Mouse (Mus musculus) erythroid progenitor cell, adult 5-6 weeks (primary cell): ENCODE measurements around the gene Rxfp4. TPM values are rescaled to one million over a fixed set of nuclear protein-coding genes. Genes with fewer than 3 reads are reported as not detected.
"Not testable (repeated sequence)": the region's sequence is repeated elsewhere in the genome, so short reads cannot be mapped to it uniquely, and the experiment has no call there.

Experiments used
- ATAC-seq: replicated peaks from 2 replicates; pipeline ENCODE4 v1.8.0; 2016; ENCODE audit warnings: moderate number of reproducible peaks, mild to moderate bottlenecking, moderate TSS enrichment, inconsistent platforms; ENCODE audit not compliant: poor library complexity, low FRiP score, severe bottlenecking
- total RNA-seq, 2 experiments: library from RNA; stranded (forward) in 1 of 2; stranded (reverse) in 1 of 2; fragments of 150-400 nt in 1 of 2; fragments of 186-747, 209-891 nt in 1 of 2; gene quantifications; 2 replicates each; pipeline versions ENCODE4 v1.2.3 to v1.2.4; 2015 to 2017; ENCODE audit warnings: low replicate concordance in 2 of 2

Gene Rxfp4
- total RNA-seq, 2 experiments from 2014 or later = not detected

GRCm38 (mm10) chr3:88618074-88618871 lies 34.7 kb downstream of the Rxfp4 start:
- no peak for ATAC-seq

- no peak for ATAC-seq
Measured at GRCm38 (mm10) chr3:88616951-88617500, 35.9 kb downstream of the Rxfp4 start.

- no peak for ATAC-seq
Measured at GRCm38 (mm10) chr3:88615902-88616391, 37.0 kb downstream of the Rxfp4 start.

- no peak for ATAC-seq
Measured at GRCm38 (mm10) chr3:88615117-88615516, 37.8 kb downstream of the Rxfp4 start.

- no peak for ATAC-seq
Measured at GRCm38 (mm10) chr3:88614418-88614817, 38.5 kb downstream of the Rxfp4 start.

- ATAC-seq = no peak
Measured at GRCm38 (mm10) chr3:88609066-88609465, 43.9 kb downstream of the Rxfp4 start.

GRCm38 (mm10) chr3:88607758-88608138 lies 45.2 kb downstream of the Rxfp4 start:
- ATAC-seq = peak; percentile 37

GRCm38 (mm10) chr3:88607065-88607757 lies 45.7 kb downstream of the Rxfp4 start:
- ATAC-seq = peak; percentile 89

- ATAC-seq = not testable (repeated sequence)
Measured at GRCm38 (mm10) chr3:88605666-88606065, 47.3 kb downstream of the Rxfp4 start, which contains the start of gene Arhgef2. Arhgef2 (plus strand) TSS chr3:88605966.

- no peak for ATAC-seq
Measured at GRCm38 (mm10) chr3:88604863-88605262, 48.1 kb downstream of the Rxfp4 start.

- ATAC-seq = 0 out of 2 replicates have a peak, but pooled peaks have one; percentile 35
Measured at GRCm38 (mm10) chr3:88603714-88604161, 49.2 kb downstream of the Rxfp4 start.

GRCm38 (mm10) chr3:88602466-88602865 lies 50.5 kb downstream of the Rxfp4 start:
- ATAC-seq = no peak

Other genes with a start within 250 kb of the Rxfp4 start
- 182 and 196 TPM in 2 replicates for gene Pmf1, start 242.8 kb downstream of the Rxfp4 start, total RNA-seq (2015; ENCODE audit: low replicate concordance)
- gene Pmf1, start 242.8 kb downstream of the Rxfp4 start, total RNA-seq (2017; ENCODE audit: low replicate concordance) = 100 and 121 TPM in 2 replicates
- 34.0 and 35.3 TPM in 2 replicates for gene Slc25a44, start 228.0 kb downstream of the Rxfp4 start, total RNA-seq (2015; ENCODE audit: low replicate concordance)
- gene Slc25a44, start 228.0 kb downstream of the Rxfp4 start, total RNA-seq (2017; ENCODE audit: low replicate concordance) = 34.8 and 40.5 TPM in 2 replicates
- gene Sema4a, start 192.0 kb downstream of the Rxfp4 start, total RNA-seq (2015; ENCODE audit: low replicate concordance) = 11.9 and 14.7 TPM in 2 replicates
- 4.5 and 15.1 TPM in 2 replicates for gene Sema4a, start 192.0 kb downstream of the Rxfp4 start, total RNA-seq (2017; ENCODE audit: low replicate concordance)
- gene Lmna, start 143.2 kb downstream of the Rxfp4 start, total RNA-seq (2015; ENCODE audit: low replicate concordance) = 31.7 and 48.2 TPM in 2 replicates
- 182 and 260 TPM in 2 replicates for gene Lmna, start 143.2 kb downstream of the Rxfp4 start, total RNA-seq (2017; ENCODE audit: low replicate concordance)
- 0.42 TPM in 1 of 2 replicates, not detected in the other for gene Mex3a, start 120.7 kb downstream of the Rxfp4 start, total RNA-seq (2015; ENCODE audit: low replicate concordance)
- 0.08 and 0.26 TPM in 2 replicates for gene Mex3a, start 120.7 kb downstream of the Rxfp4 start, total RNA-seq (2017; ENCODE audit: low replicate concordance)
- not detected in 2 replicates for gene Rab25, start 104.8 kb downstream of the Rxfp4 start, total RNA-seq (2015; ENCODE audit: low replicate concordance)
- not detected in 2 replicates for gene Rab25, start 104.8 kb downstream of the Rxfp4 start, total RNA-seq (2017; ENCODE audit: low replicate concordance)
- gene Lamtor2, start 100.1 kb downstream of the Rxfp4 start, total RNA-seq (2015; ENCODE audit: low replicate concordance) = 9.0 and 12.6 TPM in 2 replicates
- 7.7 and 23.3 TPM in 2 replicates for gene Lamtor2, start 100.1 kb downstream of the Rxfp4 start, total RNA-seq (2017; ENCODE audit: low replicate concordance)
- 8.6 and 10.1 TPM in 2 replicates for gene Ubqln4, start 99.4 kb downstream of the Rxfp4 start, total RNA-seq (2015; ENCODE audit: low replicate concordance)
- 6.3 and 7.6 TPM in 2 replicates for gene Ubqln4, start 99.4 kb downstream of the Rxfp4 start, total RNA-seq (2017; ENCODE audit: low replicate concordance)
- gene Ssr2, start 77.3 kb downstream of the Rxfp4 start, total RNA-seq (2015; ENCODE audit: low replicate concordance) = 97.7 and 101 TPM in 2 replicates
- 23.9 and 50.2 TPM in 2 replicates for gene Ssr2, start 77.3 kb downstream of the Rxfp4 start, total RNA-seq (2017; ENCODE audit: low replicate concordance)
- 17.7 and 23.9 TPM in 2 replicates for gene Arhgef2, start 47.2 kb downstream of the Rxfp4 start, total RNA-seq (2015; ENCODE audit: low replicate concordance)
- 12.7 and 15.7 TPM in 2 replicates for gene Arhgef2, start 47.2 kb downstream of the Rxfp4 start, total RNA-seq (2017; ENCODE audit: low replicate concordance)
- 56.9 and 69.2 TPM in 2 replicates for gene Khdc4, start 32.7 kb upstream of the Rxfp4 start, total RNA-seq (2015; ENCODE audit: low replicate concordance)
- 37.8 and 62.8 TPM in 2 replicates for gene Khdc4, start 32.7 kb upstream of the Rxfp4 start, total RNA-seq (2017; ENCODE audit: low replicate concordance)
- 13.0 and 20.2 TPM in 2 replicates for gene Rit1, start 63.7 kb upstream of the Rxfp4 start, total RNA-seq (2015; ENCODE audit: low replicate concordance)
- 27.6 and 45.9 TPM in 2 replicates for gene Rit1, start 63.7 kb upstream of the Rxfp4 start, total RNA-seq (2017; ENCODE audit: low replicate concordance)
- gene Syt11, start 122.0 kb upstream of the Rxfp4 start, total RNA-seq (2015; ENCODE audit: low replicate concordance) = 0.36 TPM in 1 of 2 replicates, not detected in the other
- gene Syt11, start 122.0 kb upstream of the Rxfp4 start, total RNA-seq (2017; ENCODE audit: low replicate concordance) = 0.39 TPM in 1 of 2 replicates, not detected in the other
- 9.6 and 11.5 TPM in 2 replicates for gene Gon4l, start 182.1 kb upstream of the Rxfp4 start, total RNA-seq (2015; ENCODE audit: low replicate concordance)
- gene Gon4l, start 182.1 kb upstream of the Rxfp4 start, total RNA-seq (2017; ENCODE audit: low replicate concordance) = 38.6 and 38.7 TPM in 2 replicates